Mouse (Mus musculus) lung, embryonic 15.5 days (tissue): ENCODE data around the gene Samd4b. TPM values are rescaled to one million over a fixed set of nuclear protein-coding genes. Genes with fewer than 3 reads are reported as not detected.
"Not testable (repeated sequence)": the region's sequence is repeated elsewhere in the genome, so short reads cannot be mapped to it uniquely, and the experiment has no call there.

Experiments
- ATAC-seq: fragments of 200-750 bp; cut with Nextera tagmentation; 2 replicates; pipeline ENCODE4 v1.8.0; 2017; ENCODE audit warnings: moderate number of reproducible peaks, borderline replicate concordance; ENCODE audit not compliant: low FRiP score, low TSS enrichment; ENCODE audit errors: extremely low read depth
- H3K27ac ChIP-seq: fragments of 300-500 bp; sonication (generic); 2 replicates; pipeline ENCODE4 v1.5.1; 2015; ENCODE audit warnings: moderate library complexity, mild to moderate bottlenecking, inconsistent platforms
- H3K27me3 ChIP-seq: fragments of 300-500 bp; sonication (generic); 2 replicates; pipeline ENCODE4 v1.6.1; 2015; ENCODE audit warnings: inconsistent platforms
- H3K36me3 ChIP-seq: fragments of 300-500 bp; sonication (generic); 2 replicates; pipeline ENCODE4 v1.6.1; 2015; ENCODE audit warnings: inconsistent platforms
- H3K4me1 ChIP-seq: fragments of 300-500 bp; sonication (generic); 2 replicates; pipeline ENCODE4 v1.6.1; 2015; ENCODE audit warnings: inconsistent platforms
- H3K4me2 ChIP-seq: fragments of 300-500 bp; sonication (generic); 2 replicates; pipeline ENCODE4 v1.6.1; 2015; ENCODE audit warnings: inconsistent platforms, mild to moderate bottlenecking, moderate library complexity
- H3K4me3 ChIP-seq: fragments of 300-500 bp; sonication (generic); 2 replicates; pipeline ENCODE4 v1.5.1; 2015; ENCODE audit warnings: mild to moderate bottlenecking, inconsistent platforms
- H3K9ac ChIP-seq: fragments of 300-500 bp; sonication (generic); 2 replicates; pipeline ENCODE4 v1.6.1; 2015; ENCODE audit warnings: inconsistent platforms
- H3K9me3 ChIP-seq: fragments of 300-500 bp; sonication (generic); 2 replicates; pipeline ENCODE4 v1.6.1; 2016; ENCODE audit warnings: inconsistent platforms
- WGBS: fragments of 180-500 bp; shearing (Covaris S2); methylation state at CpG from one replicate; pipeline ENCODE4 v1.1.7; 2015; 5-methylcytosine and 5-hydroxymethylcytosine counted together
- polyA plus RNA-seq: library from polyadenylated mRNA; unstranded; fragments of >200 nt; fragmentation: Nextera tagmentation; extraction: Ambion mirVana; gene quantifications from 2 replicates; pipeline ENCODE4 v1.2.1, GENCODE M21; 2015

The Samd4b gene
- polyA plus RNA-seq, 1 experiment from 2014 or later = 21.3 TPM

GRCm38 (mm10) chr7:28527922-28528719 lies 69.8 kb downstream of the Samd4b start:
- Histone ChIP-seq H3K9ac (no peak overlapping the region), H3K4me1 (peaks cover 4% of the 10 kb centered on the region; the same call in 1 of the 2 replicates), H3K9me3 (no peaks in the 10 kb centered on the region), H3K36me3 (no peaks in the 10 kb centered on the region), H3K4me2 (no peak overlapping the region), H3K27ac (no peak overlapping the region), H3K27me3 (no peaks in the 10 kb centered on the region), H3K4me3 (no peak overlapping the region)
- ATAC-seq = peak; percentile 59; the same call in 1 of the 2 replicates
- 7% methylated on average over 19 of the region's 19 CpGs for WGBS

- not testable (repeated sequence) for H3K9me3 ChIP-seq, H3K4me2 ChIP-seq, H3K27ac ChIP-seq, H3K9ac ChIP-seq, ATAC-seq, H3K27me3 ChIP-seq, H3K4me3 ChIP-seq, H3K36me3 ChIP-seq, H3K4me1 ChIP-seq
- WGBS = 73% methylated on average over 5 of the region's 6 CpGs
Measured at GRCm38 (mm10) chr7:28522536-28522935, 75.4 kb downstream of the Samd4b start, which contains the start of gene Ifnl3. Gene Ifnl3, plus strand, starts transcription at chr7:28522836.

- Histone ChIP-seq H3K4me2 (no peak overlapping the region), H3K27me3 (no peaks in the 10 kb centered on the region), H3K9me3 (no peaks in the 10 kb centered on the region), H3K9ac (no peak overlapping the region), H3K36me3 (no peaks in the 10 kb centered on the region), H3K4me3 (no peak overlapping the region), H3K27ac (no peak overlapping the region), H3K4me1 (no peaks in the 10 kb centered on the region)
- no peak for ATAC-seq
- 68% methylated on average over 8 of the region's 8 CpGs for WGBS
Measured at GRCm38 (mm10) chr7:28511441-28511840, 86.5 kb downstream of the Samd4b start.

DNA sequence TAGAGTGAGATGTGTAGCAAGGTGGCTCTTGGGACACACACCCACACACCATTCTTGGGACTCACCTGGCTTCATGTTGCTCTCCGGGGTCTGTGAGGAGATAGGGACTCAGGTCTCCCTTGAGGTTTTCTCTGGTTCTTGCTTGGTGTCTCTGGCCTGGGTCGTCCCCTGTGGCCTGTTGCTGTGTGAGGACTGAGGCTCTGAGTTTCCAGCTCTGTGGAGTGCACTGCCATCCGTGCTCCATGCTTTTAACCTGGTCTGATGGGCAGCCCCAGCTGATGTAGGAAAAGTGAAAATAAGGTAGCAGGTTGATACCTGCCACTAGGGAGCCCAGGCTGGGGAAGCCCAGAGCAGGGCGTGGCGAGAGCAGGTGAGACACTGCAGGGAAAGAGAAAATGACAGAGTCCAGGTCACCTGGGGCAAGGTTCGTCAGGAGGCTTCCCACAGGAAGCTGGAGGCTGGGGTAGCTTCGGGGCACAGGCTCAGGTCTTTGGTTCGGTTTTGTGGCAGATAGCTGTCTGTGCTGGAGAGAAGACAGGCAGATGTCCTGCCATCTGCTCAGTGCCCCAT lies 87.5 kb downstream of the Samd4b start, which contains the start of gene Ifnl2:
TSS of gene Ifnl2 (minus strand) at position 51 of the 570 bp plus-strand sequence.
- H3K4me3 ChIP-seq, H3K9me3 ChIP-seq, H3K36me3 ChIP-seq, H3K4me1 ChIP-seq, ATAC-seq, H3K27me3 ChIP-seq, H3K9ac ChIP-seq, H3K27ac ChIP-seq, H3K4me2 ChIP-seq: not testable (repeated sequence)
- WGBS = 48% methylated on average over 8 of the region's 8 CpGs

DNA sequence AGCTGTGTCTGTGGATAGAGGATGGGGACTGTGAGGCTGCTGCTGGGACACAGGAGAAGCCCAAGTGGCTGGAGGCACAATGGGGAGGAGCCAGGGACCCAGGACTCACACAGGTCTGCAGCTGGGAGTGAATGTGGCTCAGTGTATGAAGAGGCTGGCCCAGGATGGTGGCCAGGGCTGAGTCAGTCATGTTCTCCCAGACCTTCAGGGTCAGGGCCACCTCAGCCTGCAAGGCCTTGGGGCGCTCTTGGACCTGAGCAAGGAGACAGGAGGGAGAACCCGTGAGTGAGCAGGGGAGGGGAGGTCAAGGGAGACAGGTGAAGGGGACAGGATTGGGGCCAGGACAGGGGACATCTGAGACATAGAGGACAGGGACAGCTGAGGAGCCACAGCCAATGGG lies 88.8 kb downstream of the Samd4b start:
- H3K4me3 ChIP-seq, H3K4me1 ChIP-seq, H3K36me3 ChIP-seq, H3K9ac ChIP-seq, H3K27me3 ChIP-seq, H3K27ac ChIP-seq, H3K9me3 ChIP-seq, H3K4me2 ChIP-seq: not testable (repeated sequence)
- ATAC-seq = peak; percentile 42; the same call in 1 of the 2 replicates
- 69% methylated on average over 2 of the region's 2 CpGs for WGBS

DNA sequence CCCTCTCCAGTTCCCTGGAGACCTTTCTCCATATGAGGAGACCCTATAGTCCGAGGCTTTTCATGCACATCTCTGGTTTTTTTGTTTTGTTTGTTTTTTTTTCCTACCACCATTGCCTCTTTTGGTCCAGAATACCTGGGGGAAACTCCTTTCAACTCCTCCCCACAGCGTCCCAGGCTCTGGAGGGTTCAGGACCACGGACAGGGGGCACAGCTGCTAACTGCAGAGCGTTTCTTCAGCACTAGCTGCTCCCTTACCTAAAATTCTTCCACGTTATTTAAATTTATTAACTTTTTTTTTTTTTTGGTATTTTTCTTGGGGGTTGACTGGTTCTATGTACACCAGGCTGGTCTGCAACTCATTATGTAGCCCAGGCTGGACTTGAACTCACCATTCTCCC lies 92.4 kb downstream of the Samd4b start:
- no peak for ATAC-seq
- no peak overlapping the region for H3K27ac ChIP-seq
- 2% methylated on average over 5 of the region's 5 CpGs for WGBS
- H3K27me3 ChIP-seq = no peaks in the 10 kb centered on the region
- no peaks in the 10 kb centered on the region for H3K36me3 ChIP-seq
- no peaks in the 10 kb centered on the region for H3K9me3 ChIP-seq
- H3K4me1 ChIP-seq = no peaks in the 10 kb centered on the region
- no peak overlapping the region for H3K4me2 ChIP-seq
- H3K4me3 ChIP-seq = no peak overlapping the region
- no peak overlapping the region for H3K9ac ChIP-seq

- H3K27ac ChIP-seq = no peak overlapping the region
- H3K27me3 ChIP-seq = no peaks in the 10 kb centered on the region
- H3K4me1 ChIP-seq = no peaks in the 10 kb centered on the region
- H3K4me3 ChIP-seq = no peak overlapping the region
- no peak overlapping the region for H3K9ac ChIP-seq
- no peak for ATAC-seq
- WGBS = 53% methylated on average over 11 of the region's 11 CpGs
- H3K9me3 ChIP-seq = no peaks in the 10 kb centered on the region
- H3K36me3 ChIP-seq = no peaks in the 10 kb centered on the region
- H3K4me2 ChIP-seq = no peak overlapping the region
Measured at GRCm38 (mm10) chr7:28495426-28495825, 102.5 kb downstream of the Samd4b start.

DNA sequence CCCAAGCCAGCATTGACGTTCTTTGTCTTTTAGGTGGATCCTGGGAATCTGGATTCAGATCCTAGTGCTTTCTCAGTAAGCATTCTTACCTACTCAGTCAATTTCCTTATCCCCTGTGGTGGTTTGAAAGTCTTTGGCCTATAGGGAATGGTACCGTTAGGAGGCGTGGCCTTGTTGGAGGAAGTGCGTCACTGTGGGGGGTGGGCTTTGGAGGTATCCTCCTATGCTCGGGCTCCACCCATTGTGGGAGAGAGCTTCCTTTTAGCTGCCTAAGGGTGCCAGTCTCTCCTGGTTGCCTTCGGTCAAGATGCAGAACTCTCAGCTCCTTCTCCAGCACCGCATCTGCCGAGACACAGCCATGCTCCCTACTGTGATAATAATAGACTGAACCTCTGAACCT lies 105.6 kb downstream of the Samd4b start:
- 87% methylated on average over 8 of the region's 8 CpGs for WGBS
- no peak overlapping the region for H3K27ac ChIP-seq
- H3K36me3 ChIP-seq = no peaks in the 10 kb centered on the region

GRCm38 (mm10) chr7:28490903-28491302 lies 107.0 kb downstream of the Samd4b start:
- WGBS = 25% methylated on average over 14 of the region's 14 CpGs
- Histone ChIP-seq H3K9me3 (no peaks in the 10 kb centered on the region), H3K27ac (no peak overlapping the region), H3K9ac (no peak overlapping the region), H3K4me2 (peak overlapping the region; percentile 20; the same call in 1 of the 2 replicates), H3K36me3 (no peaks in the 10 kb centered on the region), H3K4me1 (no peaks in the 10 kb centered on the region), H3K4me3 (no peak overlapping the region), H3K27me3 (peaks cover 2% of the 10 kb centered on the region)
- ATAC-seq = no peak

More for the DNA sequence above, 105.6 kb downstream of the Samd4b start:
- H3K27me3 ChIP-seq = peaks cover 2% of the 10 kb centered on the region
- H3K4me2 ChIP-seq = no peak overlapping the region
- no peaks in the 10 kb centered on the region for H3K9me3 ChIP-seq
- ATAC-seq = no peak
- no peak overlapping the region for H3K9ac ChIP-seq
- no peak overlapping the region for H3K4me3 ChIP-seq
- no peaks in the 10 kb centered on the region for H3K4me1 ChIP-seq

DNA sequence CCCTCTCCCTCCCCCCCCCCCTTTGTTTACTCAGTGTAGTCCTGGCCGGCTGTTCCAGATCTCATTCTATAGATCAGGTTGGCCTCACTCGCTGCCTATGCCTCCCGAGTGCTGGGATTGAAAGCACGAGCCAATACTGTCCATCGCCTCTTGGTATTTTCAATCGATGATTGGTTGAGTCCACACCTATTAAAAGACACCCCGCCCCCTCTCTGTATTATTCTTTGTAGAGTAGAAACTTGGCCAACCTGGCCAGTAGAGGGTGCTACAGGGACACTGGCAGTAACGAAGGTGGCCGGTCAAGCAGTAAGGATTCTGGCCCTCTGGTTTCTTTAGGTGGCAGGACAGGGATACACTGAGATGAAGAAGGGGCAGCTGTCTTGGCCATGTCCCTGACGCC lies 107.5 kb downstream of the Samd4b start:
- whole genome bisulfite sequencing = 3% methylated on average over 10 of the region's 10 CpGs
- Histone ChIP-seq H3K36me3 (no peaks in the 10 kb centered on the region), H3K4me1 (no peaks in the 10 kb centered on the region), H3K4me3 (no peak overlapping the region), H3K27ac (no peak overlapping the region), H3K27me3 (peaks cover 2% of the 10 kb centered on the region), H3K9ac (no peak overlapping the region), H3K9me3 (no peaks in the 10 kb centered on the region), H3K4me2 (peak overlapping the region; percentile 20; the same call in 1 of the 2 replicates)
- peak; percentile 23; the same call in 1 of the 2 replicates for ATAC-seq

- Histone ChIP-seq H3K9me3 (no peaks in the 10 kb centered on the region), H3K36me3 (no peaks in the 10 kb centered on the region), H3K27ac (no peak overlapping the region), H3K4me2 (peak overlapping the region; percentile 43), H3K9ac (no peak overlapping the region), H3K4me1 (no peaks in the 10 kb centered on the region), H3K27me3 (peaks cover 2% of the 10 kb centered on the region), H3K4me3 (no peak overlapping the region)
- WGBS = 3% methylated on average over 16 of the region's 16 CpGs
- ATAC-seq = no peak
Measured at GRCm38 (mm10) chr7:28488030-28488491, 109.9 kb downstream of the Samd4b start.

- H3K27ac ChIP-seq = no peak overlapping the region
- H3K36me3 ChIP-seq = no peaks in the 10 kb centered on the region
- H3K4me2 ChIP-seq = no peak overlapping the region
- H3K27me3 ChIP-seq = peaks cover 2% of the 10 kb centered on the region
- no peaks in the 10 kb centered on the region for H3K4me1 ChIP-seq
- H3K9me3 ChIP-seq = no peaks in the 10 kb centered on the region
- no peak overlapping the region for H3K9ac ChIP-seq
- H3K4me3 ChIP-seq = no peak overlapping the region
- ATAC-seq = no peak
- 21% methylated on average over 4 of the region's 4 CpGs for WGBS
Measured at GRCm38 (mm10) chr7:28484192-28484591, 113.8 kb downstream of the Samd4b start.
